Mouse (Mus musculus) brain, embryonic 14.5 days (tissue): ENCODE data around the gene Cd69. TPM values are rescaled to one million over a fixed set of nuclear protein-coding genes. Genes with fewer than 3 reads are reported as not detected.

Source experiments
- DNase-seq: peaks from one replicate; pipeline ENCODE4 v3.0.0-alpha.2; 2011; ENCODE audit warnings: low read depth
- CTCF ChIP-seq: fragments of 200-500 bp; IDR thresholded peaks from 2 replicates; pipeline ENCODE4 v1.5.1; 2012; ENCODE audit warnings: inconsistent platforms, mild to moderate bottlenecking, moderate library complexity, borderline replicate concordance; ENCODE audit not compliant: insufficient read depth, insufficient read length; ENCODE audit errors: extremely low read depth
- POLR2A ChIP-seq: fragments of 200-500 bp; IDR thresholded peaks from 2 replicates; pipeline ENCODE4 v1.6.1; 2012; ENCODE audit warnings: mild to moderate bottlenecking, inconsistent platforms, borderline replicate concordance; ENCODE audit not compliant: poor library complexity, insufficient read depth, insufficient read length, severe bottlenecking; ENCODE audit errors: extremely low read depth
- polyA plus RNA-seq: library from polyadenylated mRNA; depleted of rRNA; stranded (reverse); fragments of >200 nt; gene quantifications from 2 replicates; pipeline ENCODE4 v1.2.3, GENCODE M21; 2012; rRNA removed

Gene Cd69
- not detected in 2 replicates for polyA plus RNA-seq

GRCm38 (mm10) chr6:129275220-129275619 lies at the start of gene Cd69:
Gene Cd69 (minus strand): TSS chr6:129275436.
- DNase-seq: no peak
- TF ChIP-seq CTCF: no peak
- TF ChIP-seq POLR2A: no peak

GRCm38 (mm10) chr6:129319331-129319730 lies 44.1 kb upstream of the Cd69 start:
- TF ChIP-seq POLR2A: no peak
- TF ChIP-seq CTCF: no peak
- no peak for DNase-seq

GRCm38 (mm10) chr6:129318395-129318794 lies 43.2 kb upstream of the Cd69 start:
- no peak for TF ChIP-seq POLR2A
- TF ChIP-seq CTCF: no peak
- no peak for DNase-seq

GRCm38 (mm10) chr6:129316463-129316862 lies 41.2 kb upstream of the Cd69 start:
- DNase-seq: no peak
- TF ChIP-seq CTCF (no peak), POLR2A (no peak)

GRCm38 (mm10) chr6:129315698-129316097 lies 40.5 kb upstream of the Cd69 start:
- TF ChIP-seq POLR2A: no peak
- TF ChIP-seq CTCF: no peak
- DNase-seq: no peak

GRCm38 (mm10) chr6:129314655-129315168 lies 39.5 kb upstream of the Cd69 start:
- TF ChIP-seq CTCF (no peak), POLR2A (no peak)
- DNase-seq: no peak

GRCm38 (mm10) chr6:129312499-129312898 lies 37.3 kb upstream of the Cd69 start:
- no peak for DNase-seq
- no peak for TF ChIP-seq CTCF

GRCm38 (mm10) chr6:129304180-129304579 lies 28.9 kb upstream of the Cd69 start:
- no peak for TF ChIP-seq POLR2A
- no peak for DNase-seq

GRCm38 (mm10) chr6:129288708-129289107 lies 13.5 kb upstream of the Cd69 start:
- DNase-seq: no peak
- no peak for TF ChIP-seq POLR2A

GRCm38 (mm10) chr6:129284384-129285104 lies 9.3 kb upstream of the Cd69 start:
- DNase-seq: no peak
- no peak for TF ChIP-seq POLR2A
- no peak for TF ChIP-seq CTCF

GRCm38 (mm10) chr6:129283271-129283670 lies 8.0 kb upstream of the Cd69 start:
- TF ChIP-seq CTCF (no peak), POLR2A (no peak)
- DNase-seq: no peak

GRCm38 (mm10) chr6:129276483-129276882 lies 1.2 kb upstream of the Cd69 start:
- TF ChIP-seq POLR2A (no peak), CTCF (no peak)
- DNase-seq: no peak

GRCm38 (mm10) chr6:129275624-129276203 lies 478 bp upstream of the Cd69 start:
- DNase-seq: no peak
- TF ChIP-seq CTCF: no peak
- no peak for TF ChIP-seq POLR2A
